Mouse (Mus musculus): ENCODE measurements around the gene Olfr1218. TPM values are rescaled to one million over a fixed set of nuclear protein-coding genes. Genes with fewer than 3 reads are reported as not detected.

The Olfr1218 gene
- polyA plus RNA-seq (2015; fragmentation: Nextera tagmentation; extraction: Ambion mirVana): not detected in 2 replicates

DNA sequence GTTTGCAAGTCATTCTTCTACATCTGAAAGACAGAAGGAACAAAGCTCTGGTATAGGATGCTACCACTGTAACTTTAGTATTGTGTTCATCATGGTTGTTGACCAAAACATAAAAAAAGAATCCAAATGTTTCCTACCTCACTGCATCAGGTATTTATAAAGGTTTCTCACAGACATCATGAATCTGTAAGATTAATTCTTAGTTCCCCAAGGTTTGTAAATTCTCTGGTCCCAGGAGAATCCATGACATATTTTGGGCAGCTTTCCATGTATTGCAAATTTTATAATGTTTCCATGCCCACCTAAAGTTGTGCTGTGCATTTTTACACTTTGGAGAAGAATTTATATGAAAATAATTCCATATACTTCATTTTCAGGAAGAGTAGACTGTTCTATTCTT is at the start of gene Olfr1218:
TSS of gene Olfr1218 (minus strand) at position 101 of the 400 bp plus-strand sequence.

DNA sequence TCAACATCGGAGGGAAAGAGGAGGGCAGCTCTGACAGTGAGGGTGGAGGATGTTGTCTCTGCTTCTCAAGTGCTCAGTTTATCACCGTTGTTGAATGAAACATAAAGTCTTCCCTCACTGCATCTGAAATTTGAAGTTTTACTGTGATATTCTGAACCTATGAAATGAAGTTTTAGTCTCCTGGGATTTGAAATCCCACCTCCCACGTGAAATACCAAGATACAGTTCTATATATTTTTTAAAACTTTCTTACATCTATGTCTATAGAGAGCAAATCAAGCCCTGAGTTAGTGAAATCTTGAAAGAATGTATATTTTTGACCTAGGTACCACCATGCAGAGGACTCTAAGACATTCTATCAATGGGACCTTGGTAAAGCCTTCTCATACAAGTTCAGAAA is 45.7 kb upstream of the Olfr1218 start, which contains the start of gene Olfr1220:
TSS of gene Olfr1220 (minus strand) at position 101 of the 400 bp plus-strand sequence.

DNA sequence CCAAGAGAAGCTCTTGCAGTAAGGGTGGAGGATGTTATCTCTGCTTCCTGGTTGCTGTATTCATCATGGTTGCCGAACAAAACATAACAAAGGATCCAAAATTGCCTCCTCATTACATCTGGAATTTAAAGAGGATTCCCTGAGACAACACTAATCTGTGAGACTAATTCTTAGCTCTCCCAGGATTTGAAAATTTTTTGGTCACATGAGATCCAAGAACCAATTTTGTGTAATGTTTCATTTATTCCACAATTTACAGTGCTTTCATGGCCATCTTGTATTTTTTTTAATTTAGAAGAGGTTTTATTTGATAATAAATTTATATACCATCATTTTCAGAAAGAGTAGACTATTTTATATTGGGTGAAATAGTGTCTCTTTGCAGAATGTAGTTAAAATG is 22.4 kb upstream of the Olfr1218 start, which contains the start of gene Olfr1219:
TSS of gene Olfr1219 (minus strand) at position 101 of the 400 bp plus-strand sequence.

DNA sequence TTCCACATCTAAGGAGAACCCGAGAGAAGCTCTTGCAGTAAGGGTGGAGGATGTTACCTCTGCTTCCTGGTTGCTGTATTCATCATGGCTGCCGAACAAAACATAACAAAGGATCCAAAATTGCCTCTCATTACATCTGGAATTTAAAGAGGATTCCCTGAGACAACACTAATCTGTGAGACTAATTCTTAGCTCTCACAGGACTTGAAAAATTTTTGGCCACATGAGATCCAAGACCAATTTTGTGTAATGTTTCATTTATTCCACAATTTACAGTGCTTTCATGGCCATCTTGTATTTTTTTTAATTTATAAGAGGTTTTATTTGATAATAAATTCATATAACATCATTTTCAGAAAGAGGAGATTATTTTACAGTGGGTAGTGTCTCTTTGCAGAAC is 29.0 kb downstream of the Olfr1218 start, which contains the start of gene Olfr1217:
TSS of gene Olfr1217 (minus strand) at position 101 of the 400 bp plus-strand sequence.

DNA sequence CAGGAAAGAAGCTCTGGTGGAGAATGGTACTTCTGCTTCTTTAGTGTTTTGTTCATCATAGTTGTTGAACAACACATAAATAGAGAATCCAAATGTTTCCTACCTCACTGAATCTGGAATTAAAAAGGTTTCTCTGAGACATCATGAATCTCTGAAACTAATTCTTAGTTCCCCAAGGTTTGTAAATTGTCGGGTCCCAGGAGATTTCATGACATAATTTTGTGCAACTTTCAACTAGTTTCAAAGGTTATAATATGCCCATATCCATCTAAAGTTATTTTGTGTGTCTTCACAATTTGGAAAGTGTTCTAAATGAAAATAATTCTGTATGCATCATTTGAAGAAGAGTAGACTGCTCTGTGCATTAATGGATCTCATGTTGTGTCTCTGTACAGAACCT is 42.7 kb downstream of the Olfr1218 start, which contains the start of gene Olfr1216:
TSS of gene Olfr1216 (minus strand) at position 101 of the 400 bp plus-strand sequence.

DNA sequence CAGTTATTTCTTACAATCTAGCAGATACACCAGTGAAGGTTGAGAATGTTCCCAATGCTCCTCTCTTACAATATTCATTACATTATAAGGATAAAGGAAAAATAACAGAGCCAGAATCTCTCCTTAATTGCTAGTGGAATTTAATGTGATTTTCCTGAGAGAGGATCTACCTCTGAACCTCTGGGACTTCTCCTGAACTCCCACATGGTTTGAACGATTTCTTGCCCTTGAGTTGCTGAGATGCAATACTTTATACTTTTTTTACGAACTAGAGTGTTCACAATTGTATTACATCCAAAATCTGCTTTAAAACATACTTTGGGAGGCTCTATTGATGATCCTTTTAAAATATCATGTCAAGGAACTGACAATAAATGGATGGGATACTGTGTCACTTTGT is 54.1 kb downstream of the Olfr1218 start, which contains the start of gene Olfr1215:
TSS of gene Olfr1215 (minus strand) at position 101 of the 400 bp plus-strand sequence.

Other genes starting within 250 kb of the Olfr1218 start
- gene Olfr1202, start 246.7 kb downstream of the Olfr1218 start, polyA plus RNA-seq (2015; fragmentation: Nextera tagmentation; extraction: Ambion mirVana): not detected in 2 replicates
- gene Olfr1205, start 231.4 kb downstream of the Olfr1218 start, polyA plus RNA-seq (2015; fragmentation: Nextera tagmentation; extraction: Ambion mirVana): not detected in 2 replicates
- gene Olfr1204, start 211.9 kb downstream of the Olfr1218 start, polyA plus RNA-seq (2015; fragmentation: Nextera tagmentation; extraction: Ambion mirVana): not detected in 2 replicates
- gene Olfr1206, start 198.0 kb downstream of the Olfr1218 start, polyA plus RNA-seq (2015; fragmentation: Nextera tagmentation; extraction: Ambion mirVana): not detected in 2 replicates
- not detected in 2 replicates for gene Olfr1208, start 158.9 kb downstream of the Olfr1218 start, polyA plus RNA-seq (2015; fragmentation: Nextera tagmentation; extraction: Ambion mirVana)
- not detected in 2 replicates for gene Olfr1209, start 146.0 kb downstream of the Olfr1218 start, polyA plus RNA-seq (2015; fragmentation: Nextera tagmentation; extraction: Ambion mirVana)
- gene Olfr1211, start 123.1 kb downstream of the Olfr1218 start, polyA plus RNA-seq (2015; fragmentation: Nextera tagmentation; extraction: Ambion mirVana): not detected in 2 replicates
- gene Olfr1212, start 107.2 kb downstream of the Olfr1218 start, polyA plus RNA-seq (2015; fragmentation: Nextera tagmentation; extraction: Ambion mirVana): not detected in 2 replicates
- gene Gm13762, start 80.9 kb downstream of the Olfr1218 start, polyA plus RNA-seq (2015; fragmentation: Nextera tagmentation; extraction: Ambion mirVana): not detected in 2 replicates
- gene Olfr1214, start 68.5 kb downstream of the Olfr1218 start, polyA plus RNA-seq (2015; fragmentation: Nextera tagmentation; extraction: Ambion mirVana): not detected in 2 replicates
- gene Olfr1215, start 54.2 kb downstream of the Olfr1218 start, polyA plus RNA-seq (2015; fragmentation: Nextera tagmentation; extraction: Ambion mirVana): not detected in 2 replicates
- not detected in 2 replicates for gene Olfr1216, start 42.8 kb downstream of the Olfr1218 start, polyA plus RNA-seq (2015; fragmentation: Nextera tagmentation; extraction: Ambion mirVana)
- not detected in 2 replicates for gene Olfr1217, start 29.1 kb downstream of the Olfr1218 start, polyA plus RNA-seq (2015; fragmentation: Nextera tagmentation; extraction: Ambion mirVana)
- gene Olfr1219, start 22.3 kb upstream of the Olfr1218 start, polyA plus RNA-seq (2015; fragmentation: Nextera tagmentation; extraction: Ambion mirVana): not detected in 2 replicates
- gene Olfr1220, start 45.6 kb upstream of the Olfr1218 start, polyA plus RNA-seq (2015; fragmentation: Nextera tagmentation; extraction: Ambion mirVana): not detected in 2 replicates
- gene Olfr1221, start 56.1 kb upstream of the Olfr1218 start, polyA plus RNA-seq (2015; fragmentation: Nextera tagmentation; extraction: Ambion mirVana): not detected in 2 replicates
- gene Olfr1222, start 71.9 kb upstream of the Olfr1218 start, polyA plus RNA-seq (2015; fragmentation: Nextera tagmentation; extraction: Ambion mirVana): not detected in 2 replicates
- not detected in 2 replicates for gene Olfr1223, start 90.4 kb upstream of the Olfr1218 start, polyA plus RNA-seq (2015; fragmentation: Nextera tagmentation; extraction: Ambion mirVana)
- not detected in 2 replicates for gene Olfr1224-ps1, start 102.9 kb upstream of the Olfr1218 start, polyA plus RNA-seq (2015; fragmentation: Nextera tagmentation; extraction: Ambion mirVana)
- not detected in 2 replicates for gene Olfr1225, start 113.5 kb upstream of the Olfr1218 start, polyA plus RNA-seq (2015; fragmentation: Nextera tagmentation; extraction: Ambion mirVana)
- gene Olfr1226, start 138.9 kb upstream of the Olfr1218 start, polyA plus RNA-seq (2015; fragmentation: Nextera tagmentation; extraction: Ambion mirVana): not detected in 2 replicates
- gene Olfr1228, start 192.9 kb upstream of the Olfr1218 start, polyA plus RNA-seq (2015; fragmentation: Nextera tagmentation; extraction: Ambion mirVana): not detected in 2 replicates
- gene Olfr1229, start 226.8 kb upstream of the Olfr1218 start, polyA plus RNA-seq (2015; fragmentation: Nextera tagmentation; extraction: Ambion mirVana): not detected in 2 replicates
- not detected in 2 replicates for gene Olfr1230, start 236.1 kb upstream of the Olfr1218 start, polyA plus RNA-seq (2015; fragmentation: Nextera tagmentation; extraction: Ambion mirVana)
- gene Olfr1231, start 245.9 kb upstream of the Olfr1218 start, polyA plus RNA-seq (2015; fragmentation: Nextera tagmentation; extraction: Ambion mirVana): not detected in 2 replicates